Mouse (Mus musculus) MEL (cell line): ENCODE data around the gene Plxnb1.
"Not testable (repeated sequence)": the region's sequence is repeated elsewhere in the genome, so short reads cannot be mapped to it uniquely, and the experiment has no call there.

Source experiments
- BHLHE40 ChIP-seq: IDR thresholded peaks from 2 replicates; pipeline ENCODE4 v1.6.1; 2012; ENCODE audit warnings: low read depth, mild to moderate bottlenecking, inconsistent platforms, low read length, improper control_type of control experiment, borderline replicate concordance
- CHD2 ChIP-seq: IDR thresholded peaks from 2 replicates; pipeline ENCODE4 v1.6.1; 2011; ENCODE audit warnings: low read length, improper control_type of control experiment
- CTCF ChIP-seq, 3 experiments: IDR thresholded peaks in 2 of 3; conservative IDR thresholded peaks in 1 of 3; 2 replicates each; pipeline ENCODE4 v1.5.1; 2011 to 2012; ENCODE audit warnings: low read length in 3 of 3, low read depth in 2 of 3, mild to moderate bottlenecking in 2 of 3, improper control_type of control experiment in 1 of 3, inconsistent platforms in 1 of 3, mixed read lengths in 1 of 3, moderate library complexity in 1 of 3; ENCODE audit not compliant: control insufficient read depth in 1 of 3, insufficient read depth in 1 of 3, poor library complexity in 1 of 3, severe bottlenecking in 1 of 3
- ELF1 ChIP-seq: IDR thresholded peaks from 2 replicates; pipeline ENCODE4 v1.6.1; 2014; ENCODE audit warnings: low read depth, mild to moderate bottlenecking, inconsistent platforms, low read length, improper control_type of control experiment, moderate library complexity
- ETS1 ChIP-seq: IDR thresholded peaks from 2 replicates; pipeline ENCODE4 v1.6.1; 2012; ENCODE audit warnings: low read depth, mild to moderate bottlenecking, inconsistent platforms, low read length, improper control_type of control experiment, moderate library complexity
- MAX ChIP-seq: IDR thresholded peaks from 2 replicates; pipeline ENCODE4 v1.6.1; 2011; ENCODE audit warnings: low read length, improper control_type of control experiment
- NRF1 ChIP-seq: IDR thresholded peaks from 2 replicates; pipeline ENCODE4 v1.6.1; 2014; ENCODE audit warnings: low read depth, mild to moderate bottlenecking, inconsistent platforms, low read length, improper control_type of control experiment, moderate library complexity; ENCODE audit not compliant: poor library complexity, insufficient read depth, severe bottlenecking
- USF2 ChIP-seq, 2 experiments: IDR thresholded peaks; 2 replicates each; pipeline ENCODE4 v1.6.1; 2011 to 2012; ENCODE audit warnings: improper control_type of control experiment in 2 of 2, low read length in 2 of 2, borderline replicate concordance in 1 of 2, inconsistent platforms in 1 of 2, low read depth in 1 of 2, mild to moderate bottlenecking in 1 of 2; ENCODE audit not compliant: insufficient read depth in 1 of 2

DNA sequence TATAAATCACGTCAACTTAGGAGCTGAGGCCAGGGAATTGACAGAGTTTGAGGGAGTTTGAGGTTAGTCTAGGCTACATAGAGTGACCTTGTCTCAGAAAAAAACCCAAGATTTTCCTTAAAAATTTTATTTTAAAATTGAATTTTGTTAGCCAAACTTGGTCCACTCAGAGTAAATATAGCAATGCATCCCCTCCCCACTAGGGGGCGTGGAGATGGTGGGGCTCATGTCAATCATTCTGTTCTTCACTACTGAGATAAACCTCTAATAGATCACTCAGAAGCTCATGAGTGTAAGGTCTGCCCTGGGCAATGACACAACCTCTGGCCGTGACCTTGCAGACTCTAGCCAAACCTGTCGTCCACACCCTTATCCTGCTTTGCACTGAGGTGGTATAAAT lies 45.2 kb downstream of the Plxnb1 start:
- peak in 2 of 3 experiments; percentile 42 to 49; a peak in 3 of 6 replicates for TF ChIP-seq CTCF (IDR thresholded peaks at IDR 0.05 in 2 of 3, conservative IDR thresholded peaks at IDR 0.05 in 1 of 3; ENCODE audit: control insufficient read depth in 1 of 3, insufficient read depth in 1 of 3, low read depth in 2 of 3, low read length in 3 of 3, poor library complexity in 1 of 3, severe bottlenecking in 1 of 3)
- TF ChIP-seq BHLHE40; USF2 (IDR thresholded peaks at IDR 0.05; ENCODE audit: borderline replicate concordance in 1 of 2, insufficient read depth in 1 of 2, low read depth in 1 of 2, low read length in 2 of 2); NRF1; MAX; ELF1; CHD2; ETS1: not testable (repeated sequence)
